Mouse (Mus musculus): ENCODE data around the gene Tgfa.

GRCm38 (mm10) chr6:86209133-86210016 lies 14.4 kb downstream of the Tgfa start:
- TF ChIP-seq ZNF384 (IDR thresholded peaks at IDR 0.05; ENCODE audit: low read depth, low read length) (no peak), HCFC1 (IDR thresholded peaks at IDR 0.05; ENCODE audit: borderline replicate concordance, insufficient read depth, low read length) (no peak), ZC3H11A (IDR thresholded peaks at IDR 0.05; ENCODE audit: borderline replicate concordance, low read depth, low read length) (no peak)

Measured in ES-E14 (cell line).